Mouse (Mus musculus): ENCODE measurements around the gene Rhod.

DNA sequence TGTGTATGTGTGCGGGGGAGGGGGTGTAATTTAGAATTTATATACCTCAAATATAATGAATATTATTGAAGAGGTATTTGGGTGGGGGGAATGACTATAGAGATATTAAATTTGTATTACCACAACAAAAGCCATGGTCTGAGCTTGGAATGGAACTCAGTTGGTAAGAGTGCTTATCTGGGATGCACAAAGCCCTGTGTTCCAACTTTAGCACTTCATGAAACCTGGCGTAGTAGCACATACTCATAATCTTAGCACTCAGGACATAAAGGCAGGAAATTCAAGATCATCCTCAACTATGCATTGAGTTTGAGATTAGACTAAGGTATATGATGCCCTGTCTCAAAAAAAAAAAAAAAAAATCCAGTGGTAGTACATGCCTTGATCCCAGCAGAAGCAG is 34.4 kb downstream of the Rhod start:
- no peak for TF ChIP-seq POLR2A (IDR thresholded peaks at IDR 0.05; ENCODE audit: low read depth, low read length)
- no peak for TF ChIP-seq CTCF (IDR thresholded peaks at IDR 0.05; ENCODE audit: borderline replicate concordance, insufficient read depth, low read length)

Data from embryonic fibroblast, embryonic 13.5 days (primary cell).